Mouse (Mus musculus) limb, embryonic 10.5 days (tissue): ENCODE measurements around the gene Adarb2. TPM values are rescaled to one million over a fixed set of nuclear protein-coding genes. Genes with fewer than 3 reads are reported as not detected.

Experiments used
- DNase-seq: peaks from one replicate; pipeline ENCODE4 v3.0.0-alpha.2; 2017; ENCODE audit warnings: low spot score
- H3K27ac ChIP-seq: fragments of 300-500 bp; sonication (generic); 2 replicates; pipeline ENCODE4 v1.5.1; 2016; ENCODE audit warnings: mild to moderate bottlenecking
- H3K27me3 ChIP-seq: fragments of 300-500 bp; sonication (generic); 2 replicates; pipeline ENCODE4 v1.6.1; 2016; ENCODE audit warnings: low read depth, mild to moderate bottlenecking; ENCODE audit not compliant: poor library complexity, severe bottlenecking
- H3K36me3 ChIP-seq: fragments of 300-500 bp; sonication (generic); 2 replicates; pipeline ENCODE4 v1.6.1; 2016; ENCODE audit warnings: mild to moderate bottlenecking, moderate library complexity
- H3K4me1 ChIP-seq: fragments of 300-500 bp; sonication (generic); 2 replicates; pipeline ENCODE4 v1.6.1; 2016
- H3K4me3 ChIP-seq: fragments of 300-500 bp; sonication (generic); 2 replicates; pipeline ENCODE4 v1.5.1; 2016; ENCODE audit warnings: mild to moderate bottlenecking, moderate library complexity
- H3K9me3 ChIP-seq: fragments of 300-500 bp; sonication (generic); replicated peaks from 2 replicates; pipeline ENCODE4 v1.6.1; 2016; ENCODE audit warnings: mild to moderate bottlenecking
- WGBS: fragments of 180-500 bp; shearing (Covaris S2); methylation state at CpG from one replicate; pipeline ENCODE4 v1.1.7; 2016; 5-methylcytosine and 5-hydroxymethylcytosine counted together
- polyA plus RNA-seq: library from polyadenylated mRNA; unstranded; fragments of >200 nt; fragmentation: Nextera tagmentation; extraction: Ambion mirVana; gene quantifications from 2 replicates; pipeline ENCODE4 v1.2.1, GENCODE M21; 2016

Adarb2 gene
- 0.45 and 0.69 TPM in 2 replicates for polyA plus RNA-seq

GRCm38 (mm10) chr13:8202681-8203476 lies at the start of gene Adarb2:
Adarb2 (plus strand) TSS chr13:8202866.
- Histone ChIP-seq H3K4me1 (peaks cover 12% of the 10 kb centered on the region), H3K27ac (no peak within 1 kb of the TSS), H3K4me3 (peak within 1 kb of the TSS; percentile 51), H3K9me3 (no peaks in the 10 kb centered on the region), H3K27me3 (peaks cover 40% of the 10 kb centered on the region), H3K36me3 (no peaks in the 10 kb centered on the region)
- under 1% methylated on average over 26 of the region's 26 CpGs for WGBS
- peak; percentile 55 for DNase-seq

GRCm38 (mm10) chr13:8173800-8174199 lies 28.9 kb upstream of the Adarb2 start:
- Histone ChIP-seq H3K4me1 (no peaks in the 10 kb centered on the region), H3K9me3 (no peaks in the 10 kb centered on the region), H3K4me3 (no peak overlapping the region), H3K27me3 (no peaks in the 10 kb centered on the region), H3K27ac (no peak overlapping the region), H3K36me3 (no peaks in the 10 kb centered on the region)
- WGBS, result 84% methylated on average over 1 of the region's 1 CpGs
- DNase-seq, result no peak

GRCm38 (mm10) chr13:8191977-8192376 lies 10.7 kb upstream of the Adarb2 start:
- WGBS, result 68% methylated on average over 7 of the region's 7 CpGs

GRCm38 (mm10) chr13:8199186-8199880 lies 3.3 kb upstream of the Adarb2 start:
- Histone ChIP-seq H3K36me3 (no peaks in the 10 kb centered on the region), H3K9me3 (no peaks in the 10 kb centered on the region), H3K27ac (no peak overlapping the region), H3K4me3 (no peak overlapping the region), H3K27me3 (peaks cover 33% of the 10 kb centered on the region), H3K4me1 (peaks cover 12% of the 10 kb centered on the region)
- WGBS, result 71% methylated on average over 3 of the region's 3 CpGs
- no peak for DNase-seq

More at GRCm38 (mm10) chr13:8191977-8192376, 10.7 kb upstream of the Adarb2 start:
- no peaks in the 10 kb centered on the region for H3K36me3 ChIP-seq
- H3K9me3 ChIP-seq, result no peaks in the 10 kb centered on the region
- H3K27me3 ChIP-seq, result no peaks in the 10 kb centered on the region
- no peak overlapping the region for H3K27ac ChIP-seq
- no peak for DNase-seq
- H3K4me1 ChIP-seq, result no peaks in the 10 kb centered on the region
- no peak overlapping the region for H3K4me3 ChIP-seq

- H3K27me3 ChIP-seq, result peaks cover 40% of the 10 kb centered on the region
- no peaks in the 10 kb centered on the region for H3K9me3 ChIP-seq
- no peak overlapping the region for H3K27ac ChIP-seq
- peaks cover 12% of the 10 kb centered on the region for H3K4me1 ChIP-seq
- DNase-seq, result no peak
- H3K4me3 ChIP-seq, result peak overlapping the region; percentile 51
- H3K36me3 ChIP-seq, result no peaks in the 10 kb centered on the region
- 3% methylated on average over 4 of the region's 4 CpGs for WGBS
Observed at GRCm38 (mm10) chr13:8203477-8203813, 779 bp downstream of the Adarb2 start.

- peaks cover 28% of the 10 kb centered on the region for H3K27me3 ChIP-seq
- H3K9me3 ChIP-seq, result no peaks in the 10 kb centered on the region
- H3K4me3 ChIP-seq, result no peak overlapping the region
- WGBS, result 85% methylated on average over 16 of the region's 16 CpGs
- H3K4me1 ChIP-seq, result peaks cover 12% of the 10 kb centered on the region
- no peaks in the 10 kb centered on the region for H3K36me3 ChIP-seq
- DNase-seq, result no peak
- H3K27ac ChIP-seq, result no peak overlapping the region
Observed at GRCm38 (mm10) chr13:8207337-8207736, 4.7 kb downstream of the Adarb2 start.

- WGBS, result 84% methylated on average over 4 of the region's 4 CpGs
- H3K4me3 ChIP-seq, result no peak overlapping the region
- no peak overlapping the region for H3K27ac ChIP-seq
- H3K9me3 ChIP-seq, result no peaks in the 10 kb centered on the region
- H3K36me3 ChIP-seq, result no peaks in the 10 kb centered on the region
- H3K27me3 ChIP-seq, result no peaks in the 10 kb centered on the region
- no peaks in the 10 kb centered on the region for H3K4me1 ChIP-seq
- DNase-seq, result no peak
Observed at GRCm38 (mm10) chr13:8210776-8211175, 8.1 kb downstream of the Adarb2 start.

GRCm38 (mm10) chr13:8238871-8239270 lies 36.2 kb downstream of the Adarb2 start:
- no peaks in the 10 kb centered on the region for H3K4me1 ChIP-seq
- WGBS, result 74% methylated on average over 1 of the region's 1 CpGs
- H3K9me3 ChIP-seq, result no peaks in the 10 kb centered on the region
- no peak overlapping the region for H3K27ac ChIP-seq
- no peak for DNase-seq
- no peak overlapping the region for H3K4me3 ChIP-seq
- no peaks in the 10 kb centered on the region for H3K27me3 ChIP-seq
- no peaks in the 10 kb centered on the region for H3K36me3 ChIP-seq

- no peak overlapping the region for H3K4me3 ChIP-seq
- 72% methylated on average over 5 of the region's 5 CpGs for WGBS
Observed at GRCm38 (mm10) chr13:8248016-8248667, 45.5 kb downstream of the Adarb2 start.

GRCm38 (mm10) chr13:8272158-8272945 lies 69.7 kb downstream of the Adarb2 start:
- no peaks in the 10 kb centered on the region for H3K36me3 ChIP-seq
- no peak for DNase-seq
- H3K27me3 ChIP-seq, result no peaks in the 10 kb centered on the region
- no peak overlapping the region for H3K4me3 ChIP-seq
- 87% methylated on average over 4 of the region's 4 CpGs for WGBS
- no peaks in the 10 kb centered on the region for H3K9me3 ChIP-seq
- H3K27ac ChIP-seq, result no peak overlapping the region
- H3K4me1 ChIP-seq, result no peaks in the 10 kb centered on the region

More at GRCm38 (mm10) chr13:8248016-8248667, 45.5 kb downstream of the Adarb2 start:
- H3K27ac ChIP-seq, result no peak overlapping the region
- no peaks in the 10 kb centered on the region for H3K4me1 ChIP-seq
- no peaks in the 10 kb centered on the region for H3K27me3 ChIP-seq
- no peak for DNase-seq
- no peaks in the 10 kb centered on the region for H3K9me3 ChIP-seq
- no peaks in the 10 kb centered on the region for H3K36me3 ChIP-seq

- WGBS, result 83% methylated on average over 2 of the region's 2 CpGs
- H3K27me3 ChIP-seq, result no peaks in the 10 kb centered on the region
- DNase-seq, result no peak
- H3K4me1 ChIP-seq, result no peaks in the 10 kb centered on the region
- H3K4me3 ChIP-seq, result no peak overlapping the region
- H3K36me3 ChIP-seq, result no peaks in the 10 kb centered on the region
- no peaks in the 10 kb centered on the region for H3K9me3 ChIP-seq
- H3K27ac ChIP-seq, result no peak overlapping the region
Observed at GRCm38 (mm10) chr13:8283116-8283515, 80.5 kb downstream of the Adarb2 start.

GRCm38 (mm10) chr13:8316347-8317141 lies 113.9 kb downstream of the Adarb2 start:
- peak; percentile 33 for DNase-seq
- WGBS, result 61% methylated on average over 5 of the region's 5 CpGs
- H3K4me3 ChIP-seq, result no peak overlapping the region

More at GRCm38 (mm10) chr13:8316347-8317141, 113.9 kb downstream of the Adarb2 start:
- no peaks in the 10 kb centered on the region for H3K36me3 ChIP-seq
- H3K4me1 ChIP-seq, result no peaks in the 10 kb centered on the region
- no peaks in the 10 kb centered on the region for H3K9me3 ChIP-seq
- no peaks in the 10 kb centered on the region for H3K27me3 ChIP-seq
- no peak overlapping the region for H3K27ac ChIP-seq
